Mouse (Mus musculus): ENCODE data around the gene Cmas.

The Cmas gene

GRCm38 (mm10) chr6:142752331-142753246, 3.9 kb upstream of the Cmas start:
- no peak for DNase-seq

- DNase-seq: no peak
Measured at GRCm38 (mm10) chr6:142757334-142757965, 964 bp downstream of the Cmas start.

- no peak for DNase-seq
Measured at GRCm38 (mm10) chr6:142757976-142758375, 1.5 kb downstream of the Cmas start.

- DNase-seq: no peak
Measured at GRCm38 (mm10) chr6:142758562-142758961, 2.1 kb downstream of the Cmas start.

GRCm38 (mm10) chr6:142759633-142760032, 3.1 kb downstream of the Cmas start:
- DNase-seq: no peak

- DNase-seq: no peak
Measured at GRCm38 (mm10) chr6:142764933-142765332, 8.4 kb downstream of the Cmas start.

GRCm38 (mm10) chr6:142767305-142767704, 10.8 kb downstream of the Cmas start:
- no peak for DNase-seq

- peak; percentile 38 for DNase-seq
Measured at GRCm38 (mm10) chr6:142769896-142770295, 13.4 kb downstream of the Cmas start.

GRCm38 (mm10) chr6:142771643-142772042, 15.2 kb downstream of the Cmas start:
- no peak for DNase-seq

GRCm38 (mm10) chr6:142773566-142773965, 17.1 kb downstream of the Cmas start:
- no peak for DNase-seq

- no peak for DNase-seq
Measured at GRCm38 (mm10) chr6:142776935-142777334, 20.4 kb downstream of the Cmas start.

- peak; percentile 46 for DNase-seq
Measured at GRCm38 (mm10) chr6:142779045-142779811, 22.7 kb downstream of the Cmas start.

GRCm38 (mm10) chr6:142779812-142780573, 23.5 kb downstream of the Cmas start:
- DNase-seq: no peak

- no peak for DNase-seq
Measured at GRCm38 (mm10) chr6:142780574-142781033, 24.1 kb downstream of the Cmas start.

GRCm38 (mm10) chr6:142781286-142781685, 24.8 kb downstream of the Cmas start:
- no peak for DNase-seq

GRCm38 (mm10) chr6:142785343-142785742, 28.9 kb downstream of the Cmas start:
- peak; percentile 60 for DNase-seq

- DNase-seq: no peak
Measured at GRCm38 (mm10) chr6:142786106-142786505, 29.6 kb downstream of the Cmas start.

- no peak for DNase-seq
Measured at GRCm38 (mm10) chr6:142788042-142788987, 31.8 kb downstream of the Cmas start.

GRCm38 (mm10) chr6:142789736-142790135, 33.2 kb downstream of the Cmas start:
- DNase-seq: no peak

GRCm38 (mm10) chr6:142792241-142792968, 35.9 kb downstream of the Cmas start:
- DNase-seq: no peak

GRCm38 (mm10) chr6:142793468-142793867, 37.0 kb downstream of the Cmas start:
- no peak for DNase-seq

All from kidney, adult 18-20 months (tissue).